Mouse (Mus musculus) telencephalon, adult 2 months (tissue): ENCODE measurements around the gene Gm28230.

Source experiments
- DNase-seq: peaks from one replicate; pipeline ENCODE4 v3.0.0-alpha.2; 2011; ENCODE audit warnings: low read depth, low spot score

Gm28230 gene

DNA sequence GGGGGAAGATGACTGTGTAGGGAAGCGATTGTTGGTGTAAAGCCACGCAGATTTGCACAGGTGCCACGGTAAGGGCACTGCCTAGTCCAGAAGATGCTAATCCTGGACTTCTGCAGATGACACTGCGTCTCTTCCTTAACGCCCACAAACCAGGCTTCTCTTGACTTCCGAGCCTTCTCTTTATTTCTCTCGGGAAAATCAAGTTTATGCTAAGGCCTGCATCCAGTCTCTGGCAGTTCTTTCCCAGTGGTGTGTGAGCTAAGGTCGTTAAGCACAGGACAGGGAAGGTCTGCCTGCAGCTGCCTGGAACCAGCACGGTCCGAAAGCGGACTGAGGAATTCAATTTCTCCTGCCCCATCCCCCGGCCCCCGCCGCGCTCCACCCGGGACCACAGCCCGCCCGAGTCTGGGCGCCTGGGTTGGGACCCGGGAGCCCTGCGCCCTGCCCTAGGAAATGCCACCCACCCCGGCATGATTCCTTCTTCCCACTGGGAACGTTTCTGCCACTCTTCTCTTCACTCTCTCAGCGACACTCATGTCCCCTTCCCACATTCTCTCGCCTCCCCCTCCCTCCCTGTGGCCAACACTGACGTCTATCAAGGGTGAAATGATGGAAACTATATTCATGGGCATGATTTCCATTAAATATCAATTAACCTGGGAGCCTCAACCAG is 22.7 kb upstream of the Gm28230 start:
- DNase-seq, result no peak

DNA sequence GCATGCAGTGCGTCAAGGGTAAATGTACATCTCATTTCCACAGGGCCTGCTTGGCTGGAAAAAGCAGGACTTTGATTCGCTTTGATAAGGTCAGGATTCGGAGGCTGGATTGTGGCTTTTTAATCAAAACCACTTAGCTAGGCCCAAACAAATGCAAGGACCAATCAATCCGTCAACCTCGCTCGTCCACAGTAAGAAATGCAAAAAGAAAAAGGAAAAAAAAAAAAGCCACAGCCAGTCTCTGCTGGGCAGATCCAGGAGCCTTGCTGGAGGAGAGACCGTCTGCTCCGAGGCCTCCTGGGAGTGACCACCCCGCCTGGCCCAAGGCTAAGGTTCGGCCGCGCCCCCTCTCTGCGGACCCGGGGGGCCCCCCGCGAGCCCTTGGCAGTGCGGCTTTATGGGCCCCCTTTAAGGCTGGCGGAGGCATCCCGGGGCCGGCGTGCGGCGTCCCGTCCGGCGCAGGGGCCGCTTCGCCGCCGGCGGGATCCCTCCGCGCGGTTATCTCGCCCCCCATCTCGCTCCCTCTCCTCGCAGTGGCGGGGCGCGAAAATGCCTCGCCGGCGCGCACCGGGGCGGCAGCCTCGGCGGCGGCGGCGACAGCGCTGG is 22.0 kb upstream of the Gm28230 start, which contains the start of gene Hoxd8:
Gene Hoxd8, plus strand, starts transcription at position 223 of the 606 bp plus-strand sequence.
- DNase-seq, result no peak

DNA sequence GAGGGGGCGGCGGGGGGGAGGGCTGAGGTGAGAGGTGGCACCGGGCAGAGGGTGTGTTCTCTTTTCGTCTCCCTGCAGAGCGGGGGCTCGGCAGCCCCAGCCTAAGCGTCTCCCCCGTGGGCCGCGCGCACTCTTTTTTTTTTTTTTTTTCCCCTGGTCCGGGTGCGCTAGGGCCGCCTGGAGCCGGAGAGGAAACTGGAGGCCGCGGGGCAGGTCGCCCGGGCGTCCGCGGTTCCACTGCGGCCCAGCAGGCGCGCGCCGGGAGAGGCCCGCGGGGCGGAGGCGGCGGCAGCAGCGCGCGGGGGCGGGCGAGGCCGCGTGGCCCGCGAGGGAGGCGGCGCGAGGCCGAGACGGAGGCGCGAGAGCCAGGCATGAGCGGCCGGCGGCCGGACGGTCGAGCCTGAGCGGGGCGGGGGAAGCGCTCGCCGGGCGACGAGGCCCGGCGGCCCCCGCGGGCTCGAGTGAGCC is 21.5 kb upstream of the Gm28230 start:
- DNase-seq, result no peak

DNA sequence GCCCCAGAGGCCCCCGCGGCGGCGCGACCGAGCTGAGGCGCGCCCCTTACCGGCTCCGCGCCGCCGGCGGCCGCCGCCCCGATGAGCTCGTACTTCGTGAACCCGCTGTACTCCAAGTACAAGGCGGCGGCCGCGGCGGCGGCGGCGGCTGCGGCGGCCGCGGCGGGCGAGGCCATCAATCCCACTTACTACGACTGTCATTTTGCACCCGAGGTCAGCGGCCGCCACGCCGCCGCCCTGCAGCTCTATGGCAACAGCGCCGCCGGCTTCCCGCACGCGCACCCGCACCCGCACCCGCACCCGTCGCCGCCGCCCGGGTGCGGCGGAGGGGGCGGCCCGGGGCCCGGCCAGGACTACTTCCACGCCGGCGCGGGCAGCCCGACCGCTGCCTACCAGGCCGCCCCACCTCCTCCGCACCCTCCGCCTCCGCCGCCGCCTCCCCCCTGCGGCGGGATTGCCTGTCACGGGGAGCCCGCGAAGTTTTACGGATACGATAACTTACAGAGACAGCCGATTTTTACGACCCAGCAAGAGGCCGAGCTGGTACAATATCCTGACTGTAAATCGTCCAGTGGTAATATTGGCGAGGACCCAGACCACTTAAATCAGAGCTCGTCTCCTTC is 20.9 kb upstream of the Gm28230 start:
- no peak for DNase-seq

DNA sequence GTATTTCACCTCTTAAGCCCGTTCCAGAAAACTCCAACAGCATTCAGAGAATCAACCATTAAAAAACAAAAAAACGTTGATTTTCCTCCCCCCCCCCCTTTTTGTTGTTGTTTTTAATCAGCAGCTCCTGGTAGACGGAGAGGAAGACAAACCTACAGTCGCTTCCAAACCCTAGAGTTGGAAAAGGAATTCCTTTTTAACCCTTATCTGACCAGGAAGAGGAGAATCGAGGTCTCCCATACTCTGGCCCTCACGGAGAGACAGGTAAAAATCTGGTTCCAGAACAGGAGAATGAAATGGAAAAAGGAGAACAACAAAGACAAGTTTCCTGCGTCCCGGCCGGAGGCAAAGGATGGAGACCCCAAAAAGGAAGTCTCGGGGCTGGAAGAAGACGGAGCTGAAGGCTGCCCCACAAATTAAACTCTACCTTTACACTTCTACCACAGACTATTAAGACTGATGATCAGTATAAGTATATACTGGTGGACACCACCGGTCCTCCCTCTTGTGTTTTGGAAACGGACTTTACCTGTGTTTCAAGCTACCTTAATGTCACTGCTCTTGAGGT is 20.1 kb upstream of the Gm28230 start:
- no peak for DNase-seq

DNA sequence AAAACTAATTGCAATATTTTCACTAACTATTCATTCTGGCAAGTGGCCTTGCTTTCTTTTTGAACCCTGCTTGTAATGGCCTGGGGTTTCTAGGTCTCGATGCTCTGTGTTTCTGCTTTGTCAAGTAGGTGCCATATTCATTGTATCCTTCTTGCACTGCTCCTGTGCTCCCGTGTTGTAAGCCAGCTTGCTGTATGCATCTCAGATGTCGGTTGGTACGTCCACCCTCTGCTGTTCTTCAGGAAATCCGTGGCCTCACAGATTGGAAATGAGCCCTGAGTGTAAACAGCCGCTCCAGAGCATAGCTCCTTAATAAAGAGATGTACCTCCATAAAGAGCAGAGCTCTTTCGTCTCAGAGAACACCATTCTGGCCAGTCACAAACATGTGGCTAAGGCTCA is 18.9 kb upstream of the Gm28230 start:
- DNase-seq, result no peak

DNA sequence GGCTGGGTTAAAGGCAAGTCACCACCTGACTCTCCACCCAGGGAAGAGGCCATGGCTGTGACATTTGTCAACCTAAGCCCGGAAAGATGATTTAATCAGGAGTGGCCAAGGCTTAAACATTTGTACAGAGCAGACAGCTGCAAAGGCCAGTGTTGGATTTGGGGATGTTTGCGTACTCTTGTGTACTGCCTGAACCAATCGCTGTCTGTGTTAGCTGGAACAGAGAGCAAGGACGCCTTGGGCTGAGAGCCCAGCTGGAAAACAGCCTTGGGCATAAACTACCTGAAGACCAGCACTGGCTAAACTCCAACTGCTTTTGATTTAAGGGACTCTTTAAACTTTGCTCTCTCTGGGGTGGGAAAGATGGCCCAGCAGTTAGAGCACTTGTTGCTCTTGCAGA is 17.9 kb upstream of the Gm28230 start:
- DNase-seq, result no peak

DNA sequence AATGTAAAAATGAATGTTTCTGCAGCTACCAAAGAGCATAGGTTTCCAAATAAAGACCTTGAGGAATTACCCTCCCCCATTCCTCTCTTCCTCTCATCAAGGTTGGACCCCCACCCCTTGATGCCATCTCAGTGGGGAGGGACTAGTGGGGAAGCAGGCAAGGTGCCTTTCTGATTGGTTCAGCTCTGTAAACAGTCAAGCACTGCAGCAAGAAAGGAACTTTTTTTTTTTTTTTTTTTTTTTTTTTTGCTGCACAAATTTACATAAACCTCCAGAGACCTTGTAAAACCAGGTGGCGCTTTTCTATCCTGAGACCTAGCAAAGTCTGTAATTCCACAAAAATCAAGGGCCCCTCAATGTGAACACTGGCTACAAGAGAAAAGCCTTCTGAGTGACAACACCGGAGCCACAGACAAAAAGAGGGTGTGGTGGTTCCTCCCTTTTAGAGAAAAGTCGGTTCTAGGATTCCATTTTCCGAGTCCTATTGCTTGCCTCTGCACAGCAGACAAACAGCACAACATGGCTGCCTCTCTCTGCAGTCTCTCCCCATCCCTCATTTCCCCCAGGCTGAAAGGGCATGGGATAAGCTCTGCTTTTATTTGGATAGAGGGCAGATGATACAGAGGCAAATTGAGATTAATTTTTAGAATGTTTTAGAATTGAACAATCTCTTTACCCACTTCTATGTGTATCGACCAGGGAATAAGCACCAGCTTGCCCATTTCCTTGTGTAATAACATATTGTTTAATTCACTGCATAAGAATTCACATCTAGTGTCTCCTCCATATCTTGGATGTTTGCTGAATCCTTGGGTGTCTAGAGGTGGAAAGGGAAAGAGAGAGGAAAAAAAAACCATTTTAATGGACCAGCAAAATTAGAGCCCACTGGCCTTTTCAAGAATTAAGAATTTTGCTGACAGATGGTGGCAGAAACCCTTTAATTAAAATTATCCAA is 16.8 kb upstream of the Gm28230 start:
- DNase-seq, result no peak

DNA sequence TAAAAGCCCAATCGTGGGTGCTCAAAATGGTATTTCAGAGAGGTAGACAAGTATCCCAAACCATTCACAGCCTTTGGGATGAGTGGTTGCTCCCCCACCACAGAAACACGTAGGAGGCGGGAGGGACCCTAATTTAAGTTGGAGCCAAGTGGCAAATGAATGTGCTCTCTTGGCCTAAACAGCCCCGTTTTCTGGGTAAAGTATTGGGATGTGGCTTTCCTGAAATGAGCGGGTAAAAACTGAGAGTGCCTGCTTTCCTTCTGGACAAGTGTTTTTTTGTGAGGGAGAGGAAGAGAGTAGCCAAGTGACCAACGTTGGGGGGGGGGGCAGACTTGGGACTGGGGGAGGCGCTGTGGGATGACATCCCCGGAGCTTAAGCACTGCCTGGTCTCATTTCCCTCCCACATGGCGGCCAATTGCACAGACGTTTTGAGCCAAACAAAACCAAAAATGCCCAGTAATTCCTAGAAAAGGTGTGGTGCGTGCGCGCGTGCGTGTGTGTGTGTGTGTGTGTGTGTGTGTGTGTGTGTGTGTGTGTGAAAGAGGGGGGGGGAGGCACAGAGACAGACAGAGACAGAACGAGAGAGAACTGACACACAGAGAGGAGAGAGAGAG is 15.5 kb upstream of the Gm28230 start:
- DNase-seq, result no peak

DNA sequence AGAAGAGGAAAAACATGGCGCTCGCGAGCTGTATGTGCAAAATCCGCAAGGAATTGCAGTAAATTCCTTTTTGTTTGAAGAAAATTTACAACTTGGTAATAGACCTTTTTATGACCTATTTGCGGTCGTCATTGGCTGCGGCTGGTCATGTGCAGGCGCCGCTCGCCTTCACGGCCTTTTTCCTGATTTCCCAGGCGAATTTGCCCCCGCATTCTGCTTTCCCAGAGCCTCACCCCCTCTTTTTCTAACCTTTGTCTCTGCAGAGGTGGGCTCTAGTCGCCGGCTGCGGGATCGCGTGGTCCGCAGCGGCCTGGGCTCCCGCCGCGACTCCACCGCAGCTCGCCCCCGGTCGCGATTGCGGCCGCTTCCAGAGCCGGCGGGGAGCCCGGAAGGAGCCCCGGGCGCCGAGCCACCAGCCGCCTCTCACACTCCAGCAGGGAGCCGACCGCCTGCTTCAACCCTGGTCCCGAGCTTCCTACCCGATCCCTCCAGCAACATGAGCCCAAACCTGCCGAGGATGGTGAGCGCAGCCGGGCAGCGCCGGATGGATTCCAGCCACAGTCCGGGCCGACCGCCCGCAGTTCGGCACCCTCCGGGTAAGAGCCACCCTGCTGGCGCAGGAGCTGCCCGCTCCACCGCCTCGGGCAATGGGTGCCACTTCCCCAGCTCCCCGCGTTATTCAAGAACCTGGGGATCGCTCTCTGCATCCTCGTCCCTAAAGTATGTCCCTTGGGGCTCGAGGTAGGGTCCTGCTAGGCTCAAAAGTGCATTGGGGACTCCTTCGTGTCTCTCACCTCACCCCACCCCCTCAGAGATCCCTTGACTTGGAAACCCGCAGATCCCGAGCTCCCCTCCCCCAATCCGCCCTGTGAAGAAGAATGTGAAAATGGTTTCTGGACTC is 14.6 kb upstream of the Gm28230 start, which contains the start of the genes Hoxd3 and Hoxd4:
Gene Hoxd3, plus strand, starts transcription at position 207 of the 901 bp plus-strand sequence.
Gene Hoxd4, plus strand, starts transcription at position 209 of the 901 bp plus-strand sequence.
- no peak for DNase-seq

DNA sequence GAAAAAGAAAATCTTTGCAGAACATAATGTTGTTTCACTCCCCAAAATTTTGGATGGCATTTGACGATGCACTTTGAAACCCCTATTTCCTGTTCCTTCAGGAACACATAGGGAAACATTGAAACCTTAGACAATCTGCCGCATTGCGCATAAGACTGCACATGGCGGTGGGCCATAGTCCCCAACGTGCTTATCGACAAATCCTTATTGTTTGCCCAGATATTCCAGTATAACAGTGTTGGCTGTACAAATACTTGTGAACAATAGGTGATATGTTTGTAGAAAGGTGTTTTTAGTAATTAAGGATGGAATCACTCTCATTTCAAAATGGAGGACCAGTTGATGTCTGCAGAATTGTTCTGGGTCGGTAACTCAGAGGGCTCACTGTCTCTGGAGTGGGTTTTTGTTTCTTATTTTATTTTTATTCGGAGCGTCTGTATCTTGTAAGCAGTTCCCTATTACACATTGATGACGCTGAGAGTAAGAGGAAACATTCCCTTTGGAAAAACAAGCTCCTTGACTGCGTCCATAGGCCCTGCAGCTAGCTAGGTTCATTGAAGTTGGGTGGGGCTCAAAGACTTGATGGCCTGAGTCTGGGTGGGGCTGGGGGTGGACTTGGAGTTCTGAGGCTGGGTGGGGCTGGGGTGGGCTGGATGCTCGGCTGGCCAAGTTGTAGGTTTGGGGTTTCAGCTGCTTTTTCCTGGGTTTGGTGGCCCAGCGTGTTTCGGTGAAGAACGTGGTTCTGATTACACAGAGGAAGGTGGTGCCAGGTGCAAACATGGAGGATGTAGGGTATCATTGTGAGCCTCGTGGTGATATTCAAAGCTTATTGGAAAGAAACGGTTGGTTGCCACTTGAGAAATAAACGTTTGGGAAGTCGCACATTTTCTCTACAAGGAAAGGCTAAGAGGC is 13.0 kb upstream of the Gm28230 start:
- no peak for DNase-seq

DNA sequence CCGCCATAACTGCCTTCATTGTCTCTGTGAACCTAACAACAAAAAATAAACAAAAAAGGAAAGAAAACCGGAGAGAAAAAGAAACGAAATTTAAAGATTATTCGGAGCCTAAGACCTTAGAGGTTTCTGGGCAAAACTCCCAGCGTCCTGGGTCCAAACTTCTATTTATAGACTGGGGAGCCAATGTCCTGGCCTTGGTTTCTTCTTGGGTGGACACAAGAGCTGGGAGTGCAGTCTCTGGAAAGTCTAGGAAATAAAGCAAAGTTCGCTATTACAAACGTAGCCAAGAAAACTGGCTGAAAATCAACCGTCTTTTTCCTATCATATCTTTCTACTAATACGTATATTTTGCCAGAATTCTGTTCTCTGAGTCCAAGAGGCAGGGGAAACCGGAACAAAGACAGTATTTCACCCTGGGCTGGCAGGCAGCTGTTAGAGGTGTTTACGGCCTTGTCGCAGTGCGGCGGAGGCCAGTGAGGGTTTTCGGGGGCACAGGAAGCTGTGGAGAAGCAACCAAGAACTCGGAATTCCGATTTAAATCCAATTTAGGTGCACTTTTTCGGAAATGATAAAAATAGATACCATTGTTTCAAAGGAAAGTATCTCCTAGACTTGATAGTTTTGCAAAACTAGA is 12.3 kb upstream of the Gm28230 start:
- DNase-seq, result no peak

DNA sequence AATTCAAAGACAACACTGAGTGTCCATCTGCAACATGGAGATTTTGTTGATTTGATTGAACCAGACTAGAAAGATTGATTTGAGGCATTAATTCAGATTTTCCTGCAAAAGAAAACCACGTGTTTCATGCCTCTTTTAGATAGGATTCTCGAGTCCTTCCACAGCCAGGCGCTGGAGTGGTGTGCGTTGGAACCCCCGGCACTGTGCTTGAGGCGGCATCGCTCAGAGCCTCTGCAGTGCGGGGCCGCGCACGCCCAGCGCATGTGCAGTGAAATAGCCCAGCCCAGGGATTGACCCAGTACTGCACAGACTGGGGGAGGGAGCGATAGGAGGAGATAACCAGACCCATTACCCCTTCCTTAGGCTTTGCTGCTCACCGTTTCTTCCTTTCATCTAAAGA is 11.6 kb upstream of the Gm28230 start:
- DNase-seq, result no peak

DNA sequence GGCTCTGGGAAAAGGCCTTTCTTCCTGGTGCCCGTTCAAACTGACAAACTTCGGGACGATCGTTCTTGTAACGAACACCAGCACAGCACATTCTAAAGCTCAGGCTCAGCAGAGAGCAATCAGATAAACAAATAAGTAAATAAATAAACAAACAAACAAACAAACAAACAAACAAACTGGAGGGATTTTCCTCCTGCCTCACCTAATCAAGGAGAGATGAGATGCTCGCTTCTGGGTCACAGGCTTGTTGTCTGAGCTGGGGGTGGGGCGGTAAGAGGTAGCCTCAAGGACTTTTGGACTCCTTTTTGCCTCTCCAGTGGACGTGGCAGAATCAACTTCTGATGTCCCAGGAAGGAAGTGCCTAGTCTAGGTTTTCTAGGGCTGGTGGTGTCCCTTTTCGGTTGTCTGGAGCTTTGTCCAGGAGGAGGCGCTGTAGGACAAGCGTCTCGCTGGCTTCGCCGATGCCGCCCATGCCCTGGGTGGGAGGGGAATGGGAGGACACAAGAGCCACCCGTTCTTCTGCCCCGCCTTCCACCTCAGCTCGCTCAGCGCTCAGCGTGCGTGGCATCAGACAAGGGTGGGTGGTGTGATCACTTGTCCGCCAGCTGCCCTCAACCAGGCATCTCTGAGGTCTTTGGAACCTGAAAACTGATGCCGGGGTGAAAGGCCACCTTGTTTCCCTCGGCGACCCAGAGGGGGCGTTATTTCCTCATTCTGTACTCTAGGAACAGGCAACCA is 10.9 kb upstream of the Gm28230 start:
- peak; percentile 11 for DNase-seq

DNA sequence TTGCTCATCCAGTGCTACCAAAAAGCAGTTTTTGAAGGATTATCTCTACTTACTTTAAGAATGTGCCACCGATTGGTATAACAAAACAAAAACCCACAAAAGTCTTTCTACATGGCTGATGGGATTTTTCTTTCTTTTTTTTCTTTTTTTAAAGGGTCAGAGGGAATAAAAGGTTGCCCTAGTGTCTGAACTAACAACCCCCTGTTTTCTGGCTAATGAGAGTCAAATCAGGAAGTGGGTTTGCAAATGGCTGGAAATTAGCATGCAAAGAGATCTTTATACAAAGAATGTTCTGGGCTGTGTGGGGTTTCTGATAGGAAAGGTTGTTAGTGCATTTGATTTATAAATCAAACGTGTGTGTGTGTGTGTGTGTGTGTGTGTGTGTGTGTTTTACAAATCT is 6.1 kb upstream of the Gm28230 start:
- DNase-seq, result no peak

DNA sequence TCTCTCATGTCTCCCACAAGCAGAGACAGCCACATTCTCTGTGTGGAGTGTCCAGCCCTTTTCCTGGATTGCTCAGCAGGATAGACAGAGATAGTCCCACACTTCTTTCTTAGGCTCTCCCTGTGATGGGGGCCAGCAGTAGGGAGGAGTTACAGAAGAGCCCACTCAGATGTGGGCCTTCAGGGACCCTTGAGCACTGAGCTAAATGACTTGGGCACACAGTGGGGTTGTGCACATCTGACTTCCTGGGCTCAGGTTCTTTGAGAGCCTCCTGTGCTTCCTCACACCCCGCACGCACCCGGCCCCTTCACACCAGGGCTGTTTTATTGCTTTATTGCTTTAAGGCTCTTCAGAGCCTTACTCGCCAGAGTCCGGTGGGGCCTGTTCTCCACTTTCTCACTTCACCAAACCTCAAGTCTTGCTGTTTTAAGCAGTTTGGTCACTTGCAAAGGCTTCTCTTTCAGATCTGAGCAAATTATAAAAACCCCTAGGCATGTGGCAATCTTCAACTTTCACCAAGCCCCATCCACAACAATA is 5.5 kb upstream of the Gm28230 start:
- no peak for DNase-seq

DNA sequence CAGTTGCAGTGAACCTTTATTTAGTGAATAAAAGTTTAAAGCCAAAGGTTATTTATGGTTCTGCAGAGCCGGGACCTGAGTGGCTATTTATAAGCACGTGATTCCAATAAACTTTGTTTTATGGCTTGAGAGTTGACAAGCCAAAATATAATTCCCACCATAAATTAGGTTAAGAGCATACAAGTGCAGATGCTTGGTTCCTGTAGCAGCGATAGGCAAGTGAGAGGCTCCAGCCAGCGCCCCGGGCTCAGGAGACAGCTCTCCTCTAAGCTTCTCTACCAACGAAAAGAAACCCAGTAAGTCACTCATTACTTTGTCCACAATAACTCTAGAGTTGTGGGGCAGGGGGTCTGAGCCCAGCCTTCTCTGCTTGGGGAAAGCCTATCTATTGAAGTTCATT is 4.6 kb upstream of the Gm28230 start:
- DNase-seq, result no peak
